Mouse (Mus musculus): ENCODE results near the gene Speg. TPM values are rescaled to one million over a fixed set of nuclear protein-coding genes. Genes with fewer than 3 reads are reported as not detected.

Speg gene
- polyA plus RNA-seq, 1 experiment from 2014 or later: 21.3 TPM

- H3K9ac ChIP-seq: no peak overlapping the region
- WGBS: 15% methylated on average over 7 of the region's 7 CpGs
- peaks cover 33% of the 10 kb centered on the region for H3K27me3 ChIP-seq (replicated peaks)
- no peaks in the 10 kb centered on the region for H3K9me3 ChIP-seq
- H3K4me1 ChIP-seq: peaks cover 64% of the 10 kb centered on the region
- no peak for ATAC-seq (replicated peaks)
- H3K4me2 ChIP-seq: peak overlapping the region; percentile 41; the same call in 1 of the 2 replicates
- peaks cover 3% of the 10 kb centered on the region; the same call in 1 of the 2 replicates for H3K36me3 ChIP-seq (replicated peaks)
- peak overlapping the region; percentile 20 for H3K4me3 ChIP-seq
- H3K27ac ChIP-seq: no peak overlapping the region
These were observed 12.4 kb downstream of the Speg start for GRCm38 (mm10) chr1:75387469-75387928.

GRCm38 (mm10) chr1:75387929-75388897 lies 13.1 kb downstream of the Speg start:
- no peak for ATAC-seq (replicated peaks)
- Histone ChIP-seq H3K9me3 (no peaks in the 10 kb centered on the region), H3K4me3 (peak overlapping the region; percentile 20), H3K27me3 (replicated peaks) (peaks cover 33% of the 10 kb centered on the region), H3K36me3 (replicated peaks) (peaks cover 3% of the 10 kb centered on the region; the same call in 1 of the 2 replicates), H3K27ac (no peak overlapping the region), H3K9ac (peak overlapping the region; percentile 10; the same call in 1 of the 2 replicates), H3K4me1 (peaks cover 60% of the 10 kb centered on the region), H3K4me2 (peak overlapping the region; percentile 41)
- 4% methylated on average over 94 of the region's 94 CpGs for WGBS

DNA sequence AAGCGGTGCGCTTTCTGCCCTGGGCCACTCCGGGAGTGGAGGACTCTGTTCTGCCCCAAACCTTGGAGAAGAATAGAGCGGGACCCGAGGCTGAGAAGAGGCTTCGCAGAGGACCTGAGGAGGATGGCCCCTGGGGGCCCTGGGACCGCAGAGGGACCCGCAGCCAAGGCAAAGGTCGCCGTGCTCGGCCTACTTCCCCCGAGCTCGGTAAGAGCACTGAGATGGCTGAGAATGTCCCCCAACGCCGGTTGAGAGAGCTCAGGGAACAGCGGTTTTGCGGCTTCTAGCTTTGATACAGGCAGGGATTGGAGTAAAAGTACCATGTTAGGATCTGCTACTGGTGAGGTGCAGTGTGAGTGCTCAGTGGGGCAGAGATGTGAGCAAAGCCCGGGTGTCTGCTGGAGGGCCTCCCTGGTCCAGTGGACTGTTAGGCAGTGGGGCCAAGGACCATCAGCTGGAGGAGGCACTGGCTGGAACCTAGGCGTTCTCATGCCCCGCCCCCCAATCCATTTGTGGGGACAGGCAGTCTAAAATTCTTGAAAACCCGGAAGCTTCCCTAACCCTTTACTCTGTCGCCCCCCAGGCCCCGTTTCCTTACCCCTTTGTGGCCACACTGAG lies 13.9 kb downstream of the Speg start:
- H3K27me3 ChIP-seq (replicated peaks): peaks cover 33% of the 10 kb centered on the region

DNA sequence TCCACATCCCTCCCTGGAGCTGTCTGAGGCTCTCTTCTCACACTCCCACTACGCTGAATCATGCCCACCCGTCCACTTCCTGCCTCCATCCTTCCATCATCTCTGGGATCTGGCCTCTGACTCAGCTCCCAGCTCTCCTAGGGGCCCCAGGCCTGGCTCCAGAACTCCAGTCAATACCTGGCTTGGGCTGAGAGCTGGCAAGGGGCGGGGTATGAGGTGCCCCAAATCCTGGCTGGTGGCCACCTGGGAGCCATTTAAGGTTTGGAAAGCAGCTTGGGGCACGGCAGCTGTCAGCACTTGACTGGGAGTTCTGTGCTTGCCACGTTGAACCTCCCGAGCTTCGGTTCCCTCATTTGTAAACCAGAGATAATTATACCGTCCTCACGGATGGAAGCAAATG lies 18.0 kb downstream of the Speg start:
- Histone ChIP-seq H3K4me2 (no peak overlapping the region), H3K27me3 (replicated peaks) (peaks cover 19% of the 10 kb centered on the region), H3K36me3 (replicated peaks) (peaks cover 7% of the 10 kb centered on the region; the same call in 1 of the 2 replicates), H3K9ac (no peak overlapping the region), H3K4me1 (peaks cover 13% of the 10 kb centered on the region), H3K27ac (no peak overlapping the region), H3K9me3 (no peaks in the 10 kb centered on the region), H3K4me3 (no peak overlapping the region)
- no peak for ATAC-seq (replicated peaks)
- WGBS: 64% methylated on average over 9 of the region's 9 CpGs

More for the DNA sequence above, 13.9 kb downstream of the Speg start:
- peaks cover 54% of the 10 kb centered on the region for H3K4me1 ChIP-seq
- H3K36me3 ChIP-seq (replicated peaks): peaks cover 3% of the 10 kb centered on the region; the same call in 1 of the 2 replicates
- 20% methylated on average over 23 of the region's 23 CpGs for WGBS
- H3K27ac ChIP-seq: no peak overlapping the region
- no peaks in the 10 kb centered on the region for H3K9me3 ChIP-seq
- H3K4me3 ChIP-seq: peak overlapping the region; percentile 20
- no peak for ATAC-seq (replicated peaks)
- H3K9ac ChIP-seq: 0 out of 2 replicates have a peak overlapping the region, but pooled peaks have one; percentile 10
- H3K4me2 ChIP-seq: peak overlapping the region; percentile 41

DNA sequence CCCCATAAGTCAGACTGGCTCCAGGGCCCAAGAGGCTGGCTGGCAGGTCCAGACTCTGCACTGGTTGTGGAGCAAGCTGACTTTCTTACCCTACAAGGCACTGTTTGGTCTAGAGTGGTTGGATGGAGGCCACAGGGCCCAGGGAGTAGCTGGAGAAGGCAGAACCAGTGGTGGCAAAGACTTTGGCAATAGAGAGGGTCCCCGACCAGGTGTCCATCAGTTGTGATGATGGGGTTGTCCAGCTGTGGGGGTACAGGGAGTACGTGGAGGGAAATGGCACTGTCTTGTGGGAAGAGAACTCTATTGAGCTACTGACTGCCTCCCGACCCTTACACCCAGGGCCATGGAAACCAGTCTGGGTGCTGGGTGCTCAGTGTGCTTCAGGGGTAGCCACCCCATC lies 18.7 kb downstream of the Speg start:
- Histone ChIP-seq H3K4me1 (peaks cover 11% of the 10 kb centered on the region), H3K4me3 (no peak overlapping the region), H3K9me3 (no peaks in the 10 kb centered on the region), H3K36me3 (replicated peaks) (peaks cover 7% of the 10 kb centered on the region; the same call in 1 of the 2 replicates), H3K4me2 (no peak overlapping the region), H3K27me3 (replicated peaks) (peaks cover 13% of the 10 kb centered on the region; the same call in 1 of the 2 replicates), H3K27ac (no peak overlapping the region), H3K9ac (no peak overlapping the region)
- 81% methylated on average over 3 of the region's 3 CpGs for WGBS
- no peak for ATAC-seq (replicated peaks)

DNA sequence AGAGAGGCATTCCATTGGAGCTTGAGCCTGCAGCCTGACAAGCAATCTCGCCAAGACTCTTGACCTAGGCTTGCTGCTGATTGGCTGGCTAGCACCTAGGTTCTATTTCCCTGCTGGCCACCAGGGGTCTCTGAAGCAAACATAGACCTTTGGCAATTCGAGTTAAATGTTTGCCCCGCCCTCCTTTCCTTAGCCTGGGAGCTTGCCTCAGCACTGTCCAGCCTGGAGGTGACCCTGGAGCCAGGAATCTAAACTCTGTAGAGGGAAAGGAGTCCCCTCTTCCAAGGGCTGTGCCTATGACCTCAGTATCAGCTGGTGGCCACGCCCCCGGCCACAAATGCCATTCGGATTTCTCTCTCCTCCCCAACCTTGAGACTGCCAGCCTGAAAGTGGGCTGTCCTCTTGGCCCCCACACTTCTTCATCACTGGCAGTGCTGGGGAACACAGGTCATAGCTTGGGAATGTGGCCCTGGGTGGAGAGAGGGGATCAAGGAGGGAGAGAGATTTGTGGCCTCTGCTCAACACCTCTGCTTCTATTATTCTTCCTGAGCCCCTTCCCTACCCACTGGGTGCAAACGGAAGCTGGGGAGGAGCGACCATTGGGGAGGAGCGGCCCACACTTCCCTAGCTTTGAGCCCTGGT lies 23.8 kb downstream of the Speg start:
- no peaks in the 10 kb centered on the region for H3K9me3 ChIP-seq
- no peak overlapping the region for H3K4me3 ChIP-seq
- no peak overlapping the region for H3K4me2 ChIP-seq
- no peaks in the 10 kb centered on the region for H3K27me3 ChIP-seq (replicated peaks)
- peak; percentile 41; the same call in 1 of the 2 replicates for ATAC-seq (replicated peaks)
- H3K27ac ChIP-seq: 0 out of 2 replicates have a peak overlapping the region, but pooled peaks have one; percentile 5
- H3K4me1 ChIP-seq: peaks cover 23% of the 10 kb centered on the region
- no peak overlapping the region for H3K9ac ChIP-seq
- H3K36me3 ChIP-seq (replicated peaks): peaks cover 26% of the 10 kb centered on the region; the same call in 1 of the 2 replicates
- WGBS: 17% methylated on average over 9 of the region's 9 CpGs

DNA sequence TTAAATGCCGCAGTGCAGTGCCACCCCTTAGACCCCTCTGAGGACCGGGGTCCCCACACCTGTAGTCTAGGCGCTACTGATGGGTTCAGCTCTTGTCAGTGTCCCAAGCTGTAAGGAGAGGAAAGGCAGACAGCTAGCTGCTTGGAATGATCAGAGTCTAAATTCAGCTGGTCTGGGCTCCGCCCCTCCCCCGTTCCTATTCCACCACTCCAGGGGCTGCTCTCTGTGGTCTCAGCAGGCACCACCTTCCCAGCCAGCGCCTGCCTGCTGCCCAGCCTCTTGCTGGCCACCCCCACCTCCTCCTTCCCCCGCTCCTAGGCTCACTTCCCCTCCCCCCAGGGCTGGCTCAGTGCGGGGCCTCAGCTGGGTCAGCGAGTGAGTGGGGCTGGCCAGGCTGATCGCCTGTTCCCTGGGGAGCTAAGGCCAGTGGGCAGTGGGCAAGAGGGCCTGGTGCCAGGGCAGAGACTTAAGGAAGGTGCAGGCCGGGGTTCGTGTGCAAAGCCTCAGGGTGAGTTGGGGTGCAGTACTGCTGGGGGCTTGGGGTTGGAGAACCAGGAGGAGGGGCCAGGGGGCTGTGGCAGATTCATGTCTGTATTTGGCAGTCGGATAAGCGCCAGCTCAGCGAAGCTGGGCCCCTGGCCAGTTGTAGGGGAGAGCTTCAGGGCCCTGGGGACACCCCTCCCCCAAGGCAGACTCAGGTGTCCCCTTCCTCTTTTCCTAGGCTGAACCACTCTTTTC lies 24.8 kb downstream of the Speg start:
- H3K27me3 ChIP-seq (replicated peaks): no peaks in the 10 kb centered on the region
- H3K4me1 ChIP-seq: peaks cover 23% of the 10 kb centered on the region
- ATAC-seq (replicated peaks): peak; percentile 51
- H3K27ac ChIP-seq: peak overlapping the region; percentile 12; the same call in 1 of the 2 replicates
- H3K4me3 ChIP-seq: no peak overlapping the region
- H3K4me2 ChIP-seq: peak overlapping the region; percentile 27
- no peaks in the 10 kb centered on the region for H3K9me3 ChIP-seq
- peaks cover 28% of the 10 kb centered on the region; the same call in 1 of the 2 replicates for H3K36me3 ChIP-seq (replicated peaks)
- H3K9ac ChIP-seq: no peak overlapping the region
- WGBS: 10% methylated on average over 15 of the region's 15 CpGs

DNA sequence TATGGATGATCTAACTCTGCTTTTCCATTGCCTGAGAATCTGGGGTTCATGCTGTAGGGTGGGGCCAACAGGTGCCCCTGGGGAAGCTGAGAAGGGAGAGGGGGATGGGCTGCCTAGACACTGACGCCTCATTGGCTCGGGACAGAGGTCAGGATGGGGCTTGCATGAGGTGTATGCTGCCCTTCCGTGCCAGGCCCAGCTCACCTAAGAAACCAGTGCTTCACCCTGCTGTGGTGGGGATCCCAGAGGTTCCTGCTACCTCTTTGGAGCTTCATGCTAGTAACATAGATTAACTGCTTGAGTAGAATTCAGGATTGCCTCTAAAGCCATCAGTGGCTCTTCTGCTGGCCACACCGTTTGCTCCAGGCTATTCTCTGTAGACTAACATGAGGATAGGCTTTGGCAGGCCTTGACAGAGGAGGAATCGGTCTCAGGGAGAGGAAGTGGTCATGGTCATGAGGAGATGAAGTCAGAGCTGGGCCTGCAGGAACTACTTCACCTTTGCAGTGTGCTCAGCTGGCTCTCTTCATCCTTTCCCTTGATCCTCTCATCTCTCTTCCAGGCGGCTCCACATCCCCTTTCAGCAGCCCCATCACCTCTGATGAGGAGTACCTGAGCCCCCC lies 25.5 kb downstream of the Speg start:
- ATAC-seq (replicated peaks): no peak; the same call in 1 of the 2 replicates
- H3K36me3 ChIP-seq (replicated peaks): peaks cover 28% of the 10 kb centered on the region; the same call in 1 of the 2 replicates
- H3K4me2 ChIP-seq: peak overlapping the region; percentile 27; the same call in 1 of the 2 replicates
- no peak overlapping the region for H3K9ac ChIP-seq
- H3K27ac ChIP-seq: no peak overlapping the region
- H3K4me3 ChIP-seq: no peak overlapping the region
- H3K9me3 ChIP-seq: no peaks in the 10 kb centered on the region
- peaks cover 23% of the 10 kb centered on the region for H3K4me1 ChIP-seq
- WGBS: 48% methylated on average over 6 of the region's 6 CpGs
- H3K27me3 ChIP-seq (replicated peaks): no peaks in the 10 kb centered on the region

GRCm38 (mm10) chr1:75405547-75405946 lies 30.4 kb downstream of the Speg start:
- Histone ChIP-seq H3K27me3 (replicated peaks) (no peaks in the 10 kb centered on the region), H3K9ac (no peak overlapping the region), H3K4me1 (peaks cover 1% of the 10 kb centered on the region; the same call in 1 of the 2 replicates), H3K36me3 (replicated peaks) (peaks cover 29% of the 10 kb centered on the region; the same call in 1 of the 2 replicates), H3K4me2 (no peak overlapping the region), H3K4me3 (no peak overlapping the region), H3K27ac (no peak overlapping the region), H3K9me3 (no peaks in the 10 kb centered on the region)
- WGBS: 56% methylated on average over 3 of the region's 3 CpGs
- no peak for ATAC-seq (replicated peaks)

- H3K27ac ChIP-seq: no peak overlapping the region
- no peaks in the 10 kb centered on the region for H3K27me3 ChIP-seq (replicated peaks)
- no peak overlapping the region for H3K4me2 ChIP-seq
- ATAC-seq (replicated peaks): no peak
- H3K9ac ChIP-seq: no peak overlapping the region
- peaks cover 29% of the 10 kb centered on the region; the same call in 1 of the 2 replicates for H3K36me3 ChIP-seq (replicated peaks)
- no peaks in the 10 kb centered on the region for H3K4me1 ChIP-seq
- no peaks in the 10 kb centered on the region for H3K9me3 ChIP-seq
- H3K4me3 ChIP-seq: no peak overlapping the region
- WGBS: 93% methylated on average over 15 of the region's 15 CpGs
These were observed 31.1 kb downstream of the Speg start for GRCm38 (mm10) chr1:75406173-75406572.

DNA sequence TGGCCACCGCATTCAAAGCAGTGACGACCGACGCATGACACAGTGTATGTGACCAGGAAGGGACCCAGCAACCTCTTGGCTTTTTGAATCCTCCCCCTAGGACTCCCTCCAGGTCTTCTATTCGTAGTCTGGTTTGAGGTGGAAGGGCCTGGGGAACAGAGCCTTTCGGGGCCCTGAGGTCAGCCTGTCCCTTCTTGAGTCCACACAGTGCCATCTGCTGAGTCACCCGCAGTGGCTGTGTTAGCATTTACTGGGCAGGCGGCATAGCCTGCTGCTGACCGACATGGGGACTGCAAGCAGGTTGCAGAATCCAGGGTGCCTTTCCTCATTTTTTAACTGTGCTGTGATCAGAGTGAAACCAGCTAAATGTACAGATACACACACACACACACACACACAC lies 32.0 kb downstream of the Speg start:
- no peaks in the 10 kb centered on the region for H3K27me3 ChIP-seq (replicated peaks)
- no peaks in the 10 kb centered on the region for H3K9me3 ChIP-seq
- no peak overlapping the region for H3K27ac ChIP-seq
- H3K9ac ChIP-seq: no peak overlapping the region
- H3K4me3 ChIP-seq: no peak overlapping the region
- 93% methylated on average over 9 of the region's 9 CpGs for WGBS
- no peaks in the 10 kb centered on the region for H3K4me1 ChIP-seq
- no peak for ATAC-seq (replicated peaks)
- H3K36me3 ChIP-seq (replicated peaks): peaks cover 20% of the 10 kb centered on the region; the same call in 1 of the 2 replicates
- H3K4me2 ChIP-seq: no peak overlapping the region
